Mouse (Mus musculus): ENCODE measurements at regions not wholly inside any gene's neighbourhood (a gene's known extent, or its start where the extent isn't known, plus 50 kb on each side); places are given as distances from the start of the nearest gene placed in this dataset.

- no peaks in the 10 kb centered on the region for H3K36me3 ChIP-seq (replicated peaks; ENCODE audit: control insufficient read depth, insufficient read depth, low read depth)
- H3K4me1 ChIP-seq (replicated peaks; ENCODE audit: control insufficient read depth in 2 of 2, insufficient read depth in 2 of 2, low read length in 1 of 2) = no peaks in the 10 kb centered on the region
- no peaks in the 10 kb centered on the region for H3K27me3 ChIP-seq (ENCODE audit: control insufficient read depth, insufficient read depth, low read length)
- TF ChIP-seq CTCF (IDR thresholded peaks at IDR 0.05; ENCODE audit: low read depth) = no peak
- no peak for TF ChIP-seq EP300 (IDR thresholded peaks at IDR 0.05; ENCODE audit: low read depth)
- WGBS (ENCODE audit: insufficient replicate concordance) = 58% methylated on average over 2 of the region's 2 CpGs
- H3K27ac ChIP-seq = no peak overlapping the region
- no peak overlapping the region for H3K9ac ChIP-seq (replicated peaks)
- H3K4me3 ChIP-seq (ENCODE audit: insufficient read depth in 1 of 2, low read depth in 2 of 2, low read length in 2 of 2) = no peak overlapping the region
- H3K4me2 ChIP-seq (ENCODE audit: low read depth) = no peak overlapping the region
- ATAC-seq (ENCODE audit: insufficient read depth) = no peak
- H3K9me3 ChIP-seq (ENCODE audit: control insufficient read depth, low read length) = no peaks in the 10 kb centered on the region
- no peak for DNase-seq (ENCODE audit: low read depth in 3 of 3, low spot score in 3 of 3)
These were observed 106.8 kb upstream of the Qrfpr start for GRCm38 (mm10) chr3:36328927-36329326.

DNA sequence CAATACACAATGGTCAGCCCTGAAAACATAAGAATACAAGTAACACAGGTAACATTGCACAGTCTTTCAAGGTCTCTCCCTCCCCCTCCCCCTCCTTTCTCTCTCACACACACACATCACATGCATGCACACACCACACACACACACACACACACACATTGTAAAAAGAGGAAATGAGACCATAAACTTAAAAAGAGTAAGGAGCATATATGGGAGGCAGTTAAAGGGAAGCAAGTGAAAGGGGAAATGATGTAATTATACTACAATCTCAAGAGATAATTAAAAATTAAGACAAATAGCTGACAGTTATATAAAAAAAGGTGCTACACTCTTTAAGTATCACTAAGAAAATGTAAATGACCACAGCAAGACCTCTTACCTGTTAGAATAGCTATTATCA, 96.5 kb upstream of the Qrfpr start:
- Histone ChIP-seq H3K4me1 (replicated peaks; ENCODE audit: control insufficient read depth in 2 of 2, insufficient read depth in 2 of 2, low read length in 1 of 2) (no peaks in the 10 kb centered on the region), H3K36me3 (replicated peaks; ENCODE audit: control insufficient read depth, insufficient read depth, low read depth) (no peaks in the 10 kb centered on the region), H3K27ac (no peak overlapping the region), H3K4me2 (ENCODE audit: low read depth) (no peak overlapping the region), H3K9me3 (ENCODE audit: control insufficient read depth, low read length) (no peaks in the 10 kb centered on the region), H3K27me3 (ENCODE audit: control insufficient read depth, insufficient read depth, low read length) (no peaks in the 10 kb centered on the region), H3K9ac (replicated peaks) (no peak overlapping the region), H3K4me3 (ENCODE audit: insufficient read depth in 1 of 2, low read depth in 2 of 2, low read length in 2 of 2) (no peak overlapping the region)
- no peak for TF ChIP-seq EP300 (IDR thresholded peaks at IDR 0.05; ENCODE audit: low read depth)
- no peak for TF ChIP-seq CTCF (IDR thresholded peaks at IDR 0.05; ENCODE audit: low read depth)
- ATAC-seq (ENCODE audit: insufficient read depth) (no peak), DNase-seq (ENCODE audit: low read depth in 3 of 3, low spot score in 3 of 3) (no peak)

DNA sequence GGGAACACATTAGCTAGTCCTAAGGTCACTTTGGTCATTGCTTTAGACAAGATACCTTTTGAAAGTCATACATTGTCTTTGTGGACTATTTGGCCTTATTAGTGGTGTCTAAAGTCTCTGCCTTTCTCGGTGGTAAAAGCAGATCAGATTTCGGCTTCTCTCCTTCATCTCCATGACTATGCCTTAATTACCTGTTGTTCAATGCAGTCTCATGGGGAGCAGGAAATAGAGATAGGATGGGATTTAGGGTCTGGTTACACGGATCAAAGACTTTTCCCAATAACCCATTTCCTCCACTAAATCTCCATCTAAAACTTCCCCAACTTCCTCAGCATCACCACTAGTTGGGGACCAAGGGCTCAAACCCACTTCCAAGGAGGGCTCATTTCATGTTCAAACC, 89.2 kb upstream of the Qrfpr start:
- no peak overlapping the region for H3K4me2 ChIP-seq (ENCODE audit: low read depth)
- H3K27ac ChIP-seq = no peak overlapping the region
- no peak overlapping the region for H3K4me3 ChIP-seq (ENCODE audit: insufficient read depth in 1 of 2, low read depth in 2 of 2, low read length in 2 of 2)
- WGBS (ENCODE audit: insufficient replicate concordance) = 15% methylated on average over 3 of the region's 3 CpGs
- TF ChIP-seq EP300 (IDR thresholded peaks at IDR 0.05; ENCODE audit: low read depth) (no peak), CTCF (IDR thresholded peaks at IDR 0.05; ENCODE audit: low read depth) (no peak)
- H3K4me1 ChIP-seq (replicated peaks; ENCODE audit: control insufficient read depth in 2 of 2, insufficient read depth in 2 of 2, low read length in 1 of 2) = no peaks in the 10 kb centered on the region
- no peak for ATAC-seq (ENCODE audit: insufficient read depth)
- H3K9me3 ChIP-seq (ENCODE audit: control insufficient read depth, low read length) = no peaks in the 10 kb centered on the region
- no peaks in the 10 kb centered on the region; the same call in 1 of the 2 replicates for H3K27me3 ChIP-seq (ENCODE audit: control insufficient read depth, insufficient read depth, low read length)
- no peak for DNase-seq (ENCODE audit: low read depth in 3 of 3, low spot score in 3 of 3)
- H3K9ac ChIP-seq (replicated peaks) = no peak overlapping the region
- H3K36me3 ChIP-seq (replicated peaks; ENCODE audit: control insufficient read depth, insufficient read depth, low read depth) = no peaks in the 10 kb centered on the region

GRCm38 (mm10) chr3:36310642-36311267, 88.6 kb upstream of the Qrfpr start:
- Histone ChIP-seq H3K9me3 (ENCODE audit: control insufficient read depth, low read length) (no peaks in the 10 kb centered on the region), H3K4me2 (ENCODE audit: low read depth) (no peak overlapping the region), H3K36me3 (replicated peaks; ENCODE audit: control insufficient read depth, insufficient read depth, low read depth) (no peaks in the 10 kb centered on the region), H3K4me1 (replicated peaks; ENCODE audit: control insufficient read depth in 2 of 2, insufficient read depth in 2 of 2, low read length in 1 of 2) (no peaks in the 10 kb centered on the region), H3K9ac (replicated peaks) (no peak overlapping the region), H3K4me3 (ENCODE audit: insufficient read depth in 1 of 2, low read depth in 2 of 2, low read length in 2 of 2) (no peak overlapping the region), H3K27me3 (ENCODE audit: control insufficient read depth, insufficient read depth, low read length) (no peaks in the 10 kb centered on the region; the same call in 1 of the 2 replicates), H3K27ac (no peak overlapping the region)
- DNase-seq (ENCODE audit: low read depth in 3 of 3, low spot score in 3 of 3) = no peak
- TF ChIP-seq EP300 (IDR thresholded peaks at IDR 0.05; ENCODE audit: low read depth) = no peak
- no peak for TF ChIP-seq CTCF (IDR thresholded peaks at IDR 0.05; ENCODE audit: low read depth)
- 9% methylated on average over 9 of the region's 9 CpGs for WGBS (ENCODE audit: insufficient replicate concordance)
- ATAC-seq (ENCODE audit: insufficient read depth) = no peak

- Histone ChIP-seq H3K4me2 (ENCODE audit: low read depth) (no peak overlapping the region), H3K36me3 (replicated peaks; ENCODE audit: control insufficient read depth, insufficient read depth, low read depth) (no peaks in the 10 kb centered on the region), H3K4me3 (ENCODE audit: insufficient read depth in 1 of 2, low read depth in 2 of 2, low read length in 2 of 2) (no peak overlapping the region), H3K9ac (replicated peaks) (no peak overlapping the region), H3K9me3 (ENCODE audit: control insufficient read depth, low read length) (no peaks in the 10 kb centered on the region), H3K27ac (no peak overlapping the region), H3K27me3 (ENCODE audit: control insufficient read depth, insufficient read depth, low read length) (no peaks in the 10 kb centered on the region), H3K4me1 (replicated peaks; ENCODE audit: control insufficient read depth in 2 of 2, insufficient read depth in 2 of 2, low read length in 1 of 2) (no peaks in the 10 kb centered on the region)
- DNase-seq (ENCODE audit: low read depth in 3 of 3, low spot score in 3 of 3) (no peak), ATAC-seq (ENCODE audit: insufficient read depth) (no peak)
- TF ChIP-seq EP300 (IDR thresholded peaks at IDR 0.05; ENCODE audit: low read depth) = no peak
- WGBS (ENCODE audit: insufficient replicate concordance) = 45% methylated on average over 3 of the region's 3 CpGs
These were observed 74.7 kb upstream of the Qrfpr start for GRCm38 (mm10) chr3:36296792-36297191.

Measured in liver, embryonic 14.5 days (tissue).